Comparison of ENCODE assay signal across 25 mouse cellular contexts in the genomic region with DNA sequence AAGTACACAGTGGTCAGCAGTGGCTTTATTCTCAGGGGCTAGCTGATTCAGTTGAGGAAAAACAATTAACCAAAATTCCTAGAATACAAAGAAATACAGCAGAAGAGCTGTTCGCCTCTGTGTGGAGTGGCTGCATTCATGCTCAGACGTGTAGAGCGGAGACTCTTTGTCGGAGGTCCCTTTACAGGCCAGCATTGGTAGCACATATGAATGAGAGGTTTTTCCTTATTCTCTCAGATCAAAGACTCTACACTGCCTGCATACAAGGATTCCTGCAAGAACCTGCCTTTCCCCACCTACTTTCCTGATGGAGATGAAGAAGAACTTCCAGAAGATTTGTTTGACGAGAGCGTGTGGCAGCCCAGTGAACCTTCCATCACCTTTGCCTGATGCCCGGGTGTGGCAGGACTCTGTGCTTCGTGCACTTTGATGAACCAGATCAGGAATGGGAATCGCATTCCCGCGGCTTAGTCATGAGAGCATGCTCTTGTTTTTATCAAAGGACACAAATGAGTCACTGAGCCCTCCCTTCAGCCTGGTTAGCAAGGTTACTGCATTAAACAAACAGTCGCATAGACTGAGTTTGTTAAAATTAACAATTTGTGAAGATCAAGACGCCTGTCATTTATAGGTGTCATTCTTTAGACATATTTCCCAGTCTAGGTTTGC. TPM values are rescaled to one million over a fixed set of nuclear protein-coding genes. Genes with fewer than 3 reads are reported as not detected.
A peak's percentile ranks its signal among the peaks of the same experiment; 100 is the strongest.
DNase-seq lines count a peak whose midpoint lies in the region; ATAC-seq lines count a peak whose summit lies in the region.
"Had no signal": no experiment of that assay in that cellular context is flagged by ENCODE, and none has a peak within 500 bp of the region (broad histone marks: within the 10 kb centered on the region; RNA-seq: fewer than 3 reads in every experiment).

No protein-coding gene starts in this region.

- no peak overlapping the region for H3K27ac ChIP-seq in stomach, embryonic 14.5 days (ENCODE audit: low read length)
- H3K27ac ChIP-seq in liver, embryonic 11.5 days (ENCODE audit: low read depth, low read length), result no peak overlapping the region
- H3K27ac ChIP-seq: embryonic facial prominence, embryonic 15.5 days; forebrain, embryonic 15.5 days; hindbrain, postnatal 0 days; layer of hippocampus, adult 2 months; limb, embryonic 13.5 days; liver, embryonic 13.5 days; midbrain, embryonic 13.5 days; neural tube, embryonic 12.5 days had no signal

- H3K9ac ChIP-seq in stomach, embryonic 14.5 days (replicated peaks; ENCODE audit: low read depth, low read length), result no peak overlapping the region
- no peak overlapping the region for H3K9ac ChIP-seq in liver, embryonic 11.5 days (ENCODE audit: low read depth, low read length)
- H3K9ac ChIP-seq: embryonic facial prominence, embryonic 15.5 days; forebrain, embryonic 15.5 days; heart, embryonic 12.5 days; limb, embryonic 13.5 days; liver, embryonic 13.5 days; midbrain, embryonic 13.5 days; neural tube, embryonic 12.5 days had no signal

- peak; percentile 37; the same call in 1 of the 2 replicates for ATAC-seq in stomach, embryonic 14.5 days (ENCODE audit: insufficient number of reproducible peaks, insufficient read depth, low FRiP score, low read depth)
- ATAC-seq in liver, embryonic 11.5 days (replicated peaks; ENCODE audit: low FRiP score), result no peak
- ATAC-seq: forebrain, embryonic 15.5 days; hindbrain, postnatal 0 days; intestine, postnatal 0 days; midbrain, embryonic 13.5 days had no signal

- DNase-seq in heart, adult 11 months, result peak; percentile 80
- DNase-seq in heart, postnatal 36 days, result no peak
- peak; percentile 13 for DNase-seq in NIH3T3 (ENCODE audit: low read depth)
- DNase-seq in adrenal gland, postnatal 10 days, result peak; percentile 52
- DNase-seq in left cerebral cortex, postnatal 4 days, result no peak
- DNase-seq in right cerebral cortex, postnatal 36 days (ENCODE audit: low spot score in 2 of 2), result no peak
- no peak for DNase-seq in liver, embryonic 11.5 days (ENCODE audit: low spot score)
- DNase-seq: cerebellum, adult 9-10 months; gastrocnemius, postnatal 10 days; heart, adult 18-20 months; heart, postnatal 10 days; kidney, postnatal 25 days; liver, embryonic 13.5 days; lung, adult 2 months; lung, postnatal 14 days had no signal

- no peak overlapping the region for H3K4me3 ChIP-seq in stomach, embryonic 14.5 days (ENCODE audit: low read depth, low read length)
- H3K4me3 ChIP-seq in liver, embryonic 11.5 days (ENCODE audit: low read depth, low read length), result no peak overlapping the region
- H3K4me3 ChIP-seq: embryonic facial prominence, embryonic 15.5 days; forebrain, embryonic 15.5 days; heart, embryonic 12.5 days; layer of hippocampus, adult 2 months; limb, embryonic 13.5 days; liver, embryonic 13.5 days; midbrain, embryonic 13.5 days; neural tube, embryonic 12.5 days had no signal

- H3K9me3 ChIP-seq in stomach, embryonic 14.5 days (ENCODE audit: control insufficient read depth, low read depth, low read length), result no peaks in the 10 kb centered on the region
- no peaks in the 10 kb centered on the region for H3K9me3 ChIP-seq in liver, embryonic 11.5 days (ENCODE audit: control insufficient read depth, low read length)
- H3K9me3 ChIP-seq: embryonic facial prominence, embryonic 15.5 days; forebrain, embryonic 15.5 days; heart, embryonic 12.5 days; limb, embryonic 13.5 days; liver, embryonic 13.5 days; midbrain, embryonic 13.5 days; neural tube, embryonic 12.5 days had no signal

- peaks cover 27% of the 10 kb centered on the region for H3K36me3 ChIP-seq in stomach, embryonic 14.5 days (ENCODE audit: control insufficient read depth, insufficient read depth, low read length)
- H3K36me3 ChIP-seq in liver, embryonic 11.5 days (ENCODE audit: control insufficient read depth, insufficient read depth, low read length), result peaks cover 28% of the 10 kb centered on the region

- 84% methylated on average over 13 of the region's 13 CpGs for WGBS in stomach, embryonic 14.5 days
- 93% methylated on average over 13 of the region's 13 CpGs for WGBS in liver, embryonic 11.5 days

- no peaks in the 10 kb centered on the region for H3K27me3 ChIP-seq in stomach, embryonic 14.5 days (ENCODE audit: control insufficient read depth, insufficient read depth, low read length)
- no peaks in the 10 kb centered on the region for H3K27me3 ChIP-seq in liver, embryonic 11.5 days (replicated peaks; ENCODE audit: control insufficient read depth, insufficient read depth, low read length)
- H3K27me3 ChIP-seq: embryonic facial prominence, embryonic 15.5 days; forebrain, embryonic 15.5 days; heart, embryonic 12.5 days; limb, embryonic 13.5 days; liver, embryonic 13.5 days; midbrain, embryonic 13.5 days; neural tube, embryonic 12.5 days had no signal

- intact Hi-C loops in heart, postnatal 36 days (cut with DNase I), result no loop called here
- intact Hi-C loops in left cerebral cortex, postnatal 4 days (cut with DNase I), result no loop called here

- no peak overlapping the region for H3K4me2 ChIP-seq in stomach, embryonic 14.5 days (replicated peaks; ENCODE audit: low read depth, low read length)
- no peak overlapping the region for H3K4me2 ChIP-seq in liver, embryonic 11.5 days
- H3K4me2 ChIP-seq: embryonic facial prominence, embryonic 15.5 days; forebrain, embryonic 15.5 days; heart, embryonic 12.5 days; limb, embryonic 13.5 days; liver, embryonic 13.5 days; midbrain, embryonic 13.5 days; neural tube, embryonic 12.5 days had no signal

- H3K4me1 ChIP-seq in stomach, embryonic 14.5 days (ENCODE audit: control insufficient read depth, insufficient read depth, low read length), result no peaks in the 10 kb centered on the region
- H3K4me1 ChIP-seq in liver, embryonic 11.5 days (replicated peaks; ENCODE audit: control insufficient read depth, insufficient read depth, low read length), result no peaks in the 10 kb centered on the region
- H3K4me1 ChIP-seq: embryonic facial prominence, embryonic 15.5 days; forebrain, embryonic 15.5 days; heart, embryonic 12.5 days; limb, embryonic 13.5 days; liver, embryonic 13.5 days; neural tube, embryonic 12.5 days had no signal

RNA-seq across cellular contexts. Expression of a gene that starts 23.9 kb away (rescaled TPM):
- total RNA-seq in heart, postnatal 36 days (2021), result 100 to 1,000 TPM; 176 to 187 TPM
- total RNA-seq in adrenal gland, postnatal 10 days (2021), result 100 to 1,000 TPM; 127 to 134 TPM
- 105 and 111 TPM in 2 replicates for polyA plus RNA-seq in stomach, embryonic 14.5 days (2014; fragmentation: Nextera tagmentation; extraction: Ambion mirVana)
- total RNA-seq in left cerebral cortex, postnatal 4 days (2021), result 10 to 100 TPM; 73.7 to 76.5 TPM
- polyA plus RNA-seq in liver, embryonic 11.5 days (2014; fragmentation: Nextera tagmentation; extraction: Ambion mirVana), result 125 and 141 TPM in 2 replicates

RNA-seq across cellular contexts. Expression of a gene that starts 54.7 kb away (rescaled TPM):
- total RNA-seq in heart, postnatal 36 days (2021), result 1 to 10 TPM; 5.4 to 5.6 TPM
- total RNA-seq in adrenal gland, postnatal 10 days (2021), result 10 to 100 TPM; 15.3 to 16.2 TPM
- 25.4 and 25.9 TPM in 2 replicates for polyA plus RNA-seq in stomach, embryonic 14.5 days (2014; fragmentation: Nextera tagmentation; extraction: Ambion mirVana)
- total RNA-seq in left cerebral cortex, postnatal 4 days (2021), result 10 to 100 TPM; 20.4 to 21.4 TPM
- polyA plus RNA-seq in liver, embryonic 11.5 days (2014; fragmentation: Nextera tagmentation; extraction: Ambion mirVana), result 11.2 and 11.7 TPM in 2 replicates

Comparison
In these comparisons a context has a peak if more than half of its experiments do, and no peak if none do; other contexts are left out.
1. DNase-seq: peak in heart, adult 11 months (single experiment), NIH3T3 (single experiment) and adrenal gland, postnatal 10 days (single experiment); none in heart, postnatal 36 days (0 of 2), left cerebral cortex, postnatal 4 days (single experiment), right cerebral cortex, postnatal 36 days (0 of 2) and liver, embryonic 11.5 days (single experiment).